Mouse (Mus musculus) olfactory bulb, adult 2 months (tissue): ENCODE measurements at regions not wholly inside any gene's neighbourhood (a gene's known extent, or its start where the extent isn't known, plus 50 kb on each side); places are given as distances from the start of the nearest gene placed in this dataset.

ENCODE experiments used
- H3K27ac ChIP-seq: fragments of 200-500 bp; 2 replicates; pipeline ENCODE4 v1.5.1; 2012; ENCODE audit warnings: low read depth, low read length; ENCODE audit not compliant: insufficient read depth
- H3K4me1 ChIP-seq: fragments of 200-500 bp; 2 replicates; pipeline ENCODE4 v1.6.1; 2012; ENCODE audit warnings: low read length; ENCODE audit not compliant: control insufficient read depth, insufficient read depth
- H3K4me3 ChIP-seq: fragments of 200-500 bp; 2 replicates; pipeline ENCODE4 v1.5.1; 2012; ENCODE audit warnings: mild to moderate bottlenecking, low read depth, low read length, moderate library complexity; ENCODE audit not compliant: insufficient read depth
- CTCF ChIP-seq: fragments of 200-500 bp; IDR thresholded peaks from 2 replicates; pipeline ENCODE4 v1.5.1; 2012; ENCODE audit warnings: low read depth, mild to moderate bottlenecking, low read length, moderate library complexity; ENCODE audit not compliant: insufficient read depth
- POLR2A ChIP-seq: fragments of 200-500 bp; IDR thresholded peaks from 2 replicates; pipeline ENCODE4 v1.6.1; 2012; ENCODE audit warnings: mild to moderate bottlenecking, low read depth, low read length, moderate library complexity; ENCODE audit not compliant: insufficient read depth
- WGBS: fragments of 180-500 bp; shearing (Covaris S2); methylation state at CpG from one replicate; pipeline ENCODE4 v1.1.7; 2018; 5-methylcytosine and 5-hydroxymethylcytosine counted together

DNA sequence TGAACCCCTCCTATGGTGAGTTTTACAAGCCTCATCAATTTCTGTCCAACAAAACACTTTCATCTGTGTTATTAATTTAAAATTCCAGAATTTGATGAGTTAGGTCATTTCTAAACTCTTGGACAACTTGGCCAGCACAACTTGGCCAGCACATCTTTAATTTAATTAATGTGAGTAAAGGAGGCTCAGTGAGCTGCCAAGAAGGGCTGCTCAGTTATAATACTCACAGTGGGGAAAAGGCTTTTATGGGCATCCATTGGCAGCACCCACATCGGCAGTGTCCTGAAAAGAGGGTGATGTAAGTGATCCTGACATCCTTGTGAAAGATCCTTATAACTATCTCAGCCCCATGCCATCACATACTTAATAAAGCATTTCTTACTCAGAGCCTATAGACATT is 359.2 kb upstream of the Gm6657 start:
- no peaks in the 10 kb centered on the region for H3K4me1 ChIP-seq
- no peak for TF ChIP-seq POLR2A
- no peak overlapping the region for H3K27ac ChIP-seq
- H3K4me3 ChIP-seq: no peak overlapping the region
- WGBS: 38% methylated on average over 1 of the region's 1 CpGs

DNA sequence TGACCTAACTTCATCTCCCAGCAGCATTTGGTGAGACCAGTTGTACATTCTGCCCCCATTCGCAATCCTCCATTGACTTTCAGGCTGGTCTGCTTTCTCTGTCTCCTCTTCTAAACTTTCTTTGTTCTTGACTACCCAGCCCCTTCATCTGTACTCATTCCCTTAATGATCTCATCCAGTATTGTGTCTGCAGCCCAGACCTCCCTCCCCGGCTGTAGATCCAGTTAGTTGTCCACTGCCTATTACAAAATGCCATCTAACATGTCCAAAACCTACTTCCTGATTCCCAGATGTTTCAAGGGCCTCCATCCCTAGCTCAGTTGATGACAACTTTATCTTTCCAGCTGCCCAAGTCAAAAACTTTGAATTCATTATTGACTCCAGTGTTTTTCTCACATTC is 357.8 kb upstream of the Gm6657 start:
- TF ChIP-seq POLR2A: no peak
- no peak for TF ChIP-seq CTCF
- Histone ChIP-seq H3K4me1 (no peaks in the 10 kb centered on the region), H3K4me3 (no peak overlapping the region), H3K27ac (no peak overlapping the region)
- WGBS: 80% methylated on average over 2 of the region's 2 CpGs

DNA sequence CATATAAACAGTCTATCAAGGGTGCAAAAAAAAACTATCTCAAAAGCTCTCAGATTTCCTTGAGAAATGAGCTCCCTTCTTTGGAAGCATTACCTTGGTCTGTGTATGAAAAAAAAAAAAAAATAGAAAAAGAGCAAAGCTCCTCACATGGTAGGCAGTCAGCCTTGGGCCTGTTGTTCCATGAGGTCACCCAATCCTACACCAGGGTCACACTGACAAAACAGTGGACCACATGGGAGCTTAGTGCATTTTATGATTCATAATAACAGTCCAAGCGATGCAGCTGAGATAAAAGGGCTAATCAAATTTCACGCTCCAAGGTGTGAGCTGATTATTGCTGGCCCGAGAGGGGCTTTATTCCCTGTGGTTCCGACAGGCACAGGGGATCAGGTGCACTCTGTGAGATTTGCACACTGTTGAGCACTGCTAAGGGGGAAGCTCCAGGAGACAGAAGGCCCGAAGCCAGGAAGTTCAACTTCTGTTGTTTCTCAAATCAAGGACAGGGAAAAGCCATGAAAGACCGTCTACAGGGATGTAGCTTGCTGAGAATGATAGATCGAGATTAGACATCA is 352.1 kb upstream of the Gm6657 start:
- no peaks in the 10 kb centered on the region for H3K4me1 ChIP-seq
- H3K27ac ChIP-seq: no peak overlapping the region
- no peak for TF ChIP-seq POLR2A
- TF ChIP-seq CTCF: no peak
- no peak overlapping the region for H3K4me3 ChIP-seq
- WGBS: 78% methylated on average over 7 of the region's 7 CpGs

DNA sequence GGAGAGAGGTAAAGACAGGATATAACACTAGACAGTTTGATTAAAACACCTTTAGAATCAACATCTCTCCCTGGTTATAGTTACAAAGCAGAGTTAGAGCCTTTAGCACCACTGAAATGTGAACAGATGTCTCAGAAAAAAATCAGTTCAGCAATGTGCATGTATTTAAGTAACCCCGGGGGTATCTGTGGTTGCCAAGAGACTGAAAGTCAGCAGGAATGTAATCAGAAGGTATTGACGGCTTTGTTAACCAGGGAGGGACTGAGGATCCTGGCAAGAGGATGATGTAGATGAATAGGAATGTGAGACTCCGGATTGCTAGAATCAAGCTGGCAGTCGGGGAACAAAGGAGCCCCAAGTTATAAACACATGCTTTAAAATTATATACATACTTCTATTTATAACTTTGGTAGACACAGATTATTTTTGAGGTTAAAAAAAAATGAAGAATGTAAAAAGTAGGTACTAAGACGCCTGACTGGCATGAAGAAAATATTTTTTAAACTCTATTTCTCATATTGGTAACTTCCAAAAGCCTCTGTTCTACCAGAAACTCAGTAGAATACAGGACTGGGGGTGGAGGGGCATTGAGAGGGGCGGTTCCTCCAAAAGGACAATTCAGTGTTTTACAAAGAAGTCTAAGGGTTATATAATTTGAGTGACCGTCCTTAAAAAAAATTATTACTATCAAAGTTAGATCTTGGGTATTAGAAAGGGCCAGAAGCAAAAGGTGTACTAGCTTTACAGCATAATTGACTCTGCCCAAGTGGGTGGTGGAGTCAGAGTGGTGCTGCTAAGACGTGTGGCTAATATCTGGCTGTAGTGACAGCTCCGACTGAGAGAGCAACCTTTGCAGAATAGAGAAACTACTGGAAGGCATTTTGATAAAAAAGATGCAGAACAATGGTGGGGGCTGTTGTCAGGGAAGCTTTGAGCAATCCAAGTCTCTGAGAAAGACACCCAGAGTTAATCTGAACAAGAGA is 341.2 kb upstream of the Gm6657 start:
- TF ChIP-seq POLR2A (no peak), CTCF (no peak)
- no peak overlapping the region for H3K27ac ChIP-seq
- no peak overlapping the region for H3K4me3 ChIP-seq
- no peaks in the 10 kb centered on the region for H3K4me1 ChIP-seq
- WGBS: 58% methylated on average over 9 of the region's 9 CpGs

DNA sequence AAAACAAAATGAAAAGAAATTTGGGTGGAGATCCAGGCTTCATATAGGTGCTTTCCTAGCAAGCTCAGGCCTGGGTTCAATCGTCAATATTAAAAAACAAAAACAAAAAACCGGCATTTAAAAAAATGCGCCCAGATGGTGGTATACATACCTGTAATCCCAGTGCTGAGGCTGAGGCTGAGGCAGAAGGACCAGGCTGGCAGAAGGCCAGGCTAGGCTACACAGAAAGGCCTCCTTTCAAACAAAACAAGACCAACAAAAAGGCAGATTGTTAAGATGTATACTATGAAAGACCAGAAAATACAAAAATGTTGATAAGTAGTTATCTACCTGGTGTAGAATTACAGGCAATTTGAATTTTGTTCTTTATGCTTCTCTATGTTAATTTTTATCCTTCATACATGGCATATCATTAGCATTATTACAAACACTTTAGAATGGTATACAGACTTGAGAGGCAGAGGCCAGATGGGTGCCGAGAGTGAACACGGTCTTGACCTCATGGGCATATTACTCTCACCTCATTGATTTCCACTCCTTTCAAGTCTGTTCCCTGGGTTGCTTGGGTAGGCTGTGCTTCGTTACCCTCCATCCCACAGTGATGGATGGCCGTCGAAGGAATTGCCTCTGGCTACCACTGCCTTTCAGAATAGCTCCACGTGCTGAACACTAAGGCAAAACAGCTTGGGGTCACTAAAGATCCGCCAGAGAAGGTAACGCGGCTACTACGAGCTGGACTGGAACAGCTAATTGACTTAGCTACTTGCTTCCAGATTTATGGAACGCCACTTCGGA is 339.6 kb upstream of the Gm6657 start:
- Histone ChIP-seq H3K4me3 (no peak overlapping the region), H3K27ac (no peak overlapping the region), H3K4me1 (0 out of 2 replicates have a peak, but pooled peaks cover under 1% of the 10 kb centered on the region)
- 75% methylated on average over 15 of the region's 15 CpGs for WGBS
- TF ChIP-seq POLR2A: no peak
- TF ChIP-seq CTCF: no peak

DNA sequence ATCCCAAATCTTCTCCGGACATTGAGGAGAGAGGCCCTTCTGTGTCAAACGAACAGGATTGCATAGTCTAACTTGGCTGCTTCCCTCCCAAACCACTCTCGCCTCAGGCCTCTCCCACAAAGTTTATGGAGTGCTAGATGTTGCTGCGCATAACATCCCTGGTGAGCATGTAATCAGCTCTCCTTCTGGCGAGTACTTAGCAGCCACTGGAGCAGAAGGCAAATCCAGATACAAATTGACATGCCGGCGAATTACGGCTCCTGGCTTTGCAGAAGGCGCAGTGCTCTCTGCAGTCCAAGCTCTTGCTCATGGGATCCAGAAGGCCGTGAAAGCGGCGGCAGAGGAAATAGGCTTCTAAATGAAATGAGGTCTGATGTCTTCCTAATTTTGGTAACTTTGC is 338.2 kb upstream of the Gm6657 start:
- TF ChIP-seq CTCF (no peak), POLR2A (no peak)
- Histone ChIP-seq H3K4me3 (no peak overlapping the region), H3K27ac (no peak overlapping the region), H3K4me1 (0 out of 2 replicates have a peak, but pooled peaks cover 5% of the 10 kb centered on the region)
- 81% methylated on average over 12 of the region's 12 CpGs for WGBS

DNA sequence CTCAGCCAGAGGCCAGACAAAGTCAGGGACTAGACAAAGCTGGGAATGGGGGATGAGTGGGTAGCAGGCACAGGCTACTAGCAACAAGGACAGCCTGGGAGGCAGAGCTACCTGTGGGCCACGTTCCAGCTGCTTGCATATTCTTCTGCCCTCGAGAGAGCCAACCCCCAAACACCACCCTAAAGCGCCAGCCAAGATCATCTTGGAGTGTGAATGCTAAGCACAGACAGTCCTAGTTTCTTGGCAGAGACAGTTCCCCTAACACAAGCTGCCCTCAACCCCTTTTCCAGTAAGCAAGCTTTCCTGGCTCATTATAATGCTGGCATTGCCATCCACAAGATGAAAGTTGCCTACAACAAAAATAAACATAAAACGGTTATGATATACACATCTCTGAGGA is 336.8 kb upstream of the Gm6657 start:
- 50% methylated on average over 4 of the region's 4 CpGs for WGBS
- TF ChIP-seq CTCF: no peak
- TF ChIP-seq POLR2A: no peak
- no peak overlapping the region for H3K27ac ChIP-seq
- H3K4me1 ChIP-seq: 0 out of 2 replicates have a peak, but pooled peaks cover 5% of the 10 kb centered on the region
- H3K4me3 ChIP-seq: no peak overlapping the region

DNA sequence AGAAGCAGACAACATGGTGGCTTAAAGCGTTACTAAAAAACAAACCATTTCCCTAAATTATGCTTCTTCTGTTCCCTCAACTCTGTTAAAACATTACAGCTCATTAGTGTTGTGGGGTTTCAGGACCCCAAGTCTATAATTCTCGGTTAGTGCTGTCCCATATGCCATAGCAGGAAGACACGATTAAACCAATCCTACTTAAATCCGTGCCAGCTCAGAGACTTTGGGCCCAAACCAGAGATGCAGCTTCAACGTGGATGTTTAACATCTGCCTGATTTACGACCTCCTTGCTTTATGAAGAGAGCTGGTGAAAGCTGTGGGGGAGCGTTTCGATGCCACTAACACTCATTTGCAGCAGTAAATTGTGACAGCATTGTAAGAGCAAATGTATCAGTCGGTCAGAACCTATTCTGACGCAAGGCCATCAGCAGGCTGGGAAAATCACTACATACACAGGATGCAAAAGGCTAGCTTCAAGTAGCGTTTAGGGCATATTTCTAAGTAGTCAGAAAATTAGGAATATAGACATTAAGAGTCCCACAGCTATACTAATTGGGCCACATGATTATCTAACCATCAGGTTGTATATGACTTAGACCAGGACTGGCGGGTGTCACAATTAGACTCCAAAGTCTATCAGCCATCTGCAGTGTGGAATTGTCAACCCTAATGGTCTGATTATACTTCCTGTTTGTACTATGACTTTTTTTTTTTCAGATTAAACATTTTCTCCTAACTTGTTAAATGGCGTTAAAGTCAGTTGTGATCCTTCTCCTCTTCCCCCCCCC is 333.1 kb upstream of the Gm6657 start:
- 80% methylated on average over 13 of the region's 13 CpGs for WGBS
- Histone ChIP-seq H3K4me3 (no peak overlapping the region), H3K27ac (no peak overlapping the region), H3K4me1 (0 out of 2 replicates have a peak, but pooled peaks cover 5% of the 10 kb centered on the region)
- TF ChIP-seq CTCF (no peak), POLR2A (no peak)
